Mouse (Mus musculus): ENCODE results near the gene Knl1. TPM values are rescaled to one million over a fixed set of nuclear protein-coding genes. Genes with fewer than 3 reads are reported as not detected.

Knl1 gene
- 2.6 and 3.0 TPM in 2 replicates for polyA plus RNA-seq (2012; rRNA removed)

DNA sequence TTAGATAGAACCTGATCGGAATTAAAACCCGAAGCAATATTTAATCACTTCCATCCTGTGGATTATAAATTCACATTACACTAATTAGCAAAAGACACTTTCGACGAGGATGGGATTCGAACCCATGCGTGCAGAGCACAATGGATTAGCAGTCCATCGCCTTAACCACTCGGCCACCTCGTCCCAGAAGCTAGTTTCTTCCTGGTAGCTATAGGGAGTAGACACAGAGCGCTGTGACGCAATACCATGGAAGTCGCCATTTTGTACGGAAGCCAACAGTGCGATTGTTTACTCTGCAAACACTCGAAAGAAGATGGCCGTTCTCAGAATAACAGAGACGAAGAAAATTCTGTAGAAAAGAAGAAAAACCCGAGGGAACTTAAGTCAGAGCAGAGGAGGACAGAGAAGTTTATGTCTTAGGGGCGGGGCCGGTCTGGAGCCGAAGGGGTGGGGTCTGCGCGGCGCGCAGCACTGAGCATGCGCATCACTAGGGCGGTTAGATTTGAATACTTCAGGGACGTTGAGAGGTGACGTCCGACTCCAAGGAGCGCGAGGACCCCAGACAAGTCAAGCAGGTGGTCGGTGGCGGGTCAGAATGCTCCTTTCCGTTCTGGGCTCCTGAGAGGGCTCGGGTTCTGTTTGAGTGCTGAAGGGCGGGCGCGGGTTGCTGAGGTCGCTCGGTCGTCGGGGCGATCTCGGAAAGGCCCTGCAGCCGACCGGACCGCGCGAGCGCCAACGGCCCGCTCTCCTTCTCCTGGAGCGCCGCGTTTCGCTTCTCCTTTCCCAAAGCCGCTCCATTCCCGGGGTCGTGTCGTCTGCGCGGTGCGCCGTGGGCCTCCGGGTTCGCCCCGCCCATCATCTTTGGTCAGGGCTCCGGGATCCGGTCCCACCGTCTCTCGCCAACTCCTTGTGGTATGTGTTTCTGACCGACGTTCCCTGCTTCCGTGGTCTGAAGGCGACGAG, at the start of gene Knl1:
TSS of gene Knl1 (plus strand) at position 471 of the 963 bp plus-strand sequence.

DNA sequence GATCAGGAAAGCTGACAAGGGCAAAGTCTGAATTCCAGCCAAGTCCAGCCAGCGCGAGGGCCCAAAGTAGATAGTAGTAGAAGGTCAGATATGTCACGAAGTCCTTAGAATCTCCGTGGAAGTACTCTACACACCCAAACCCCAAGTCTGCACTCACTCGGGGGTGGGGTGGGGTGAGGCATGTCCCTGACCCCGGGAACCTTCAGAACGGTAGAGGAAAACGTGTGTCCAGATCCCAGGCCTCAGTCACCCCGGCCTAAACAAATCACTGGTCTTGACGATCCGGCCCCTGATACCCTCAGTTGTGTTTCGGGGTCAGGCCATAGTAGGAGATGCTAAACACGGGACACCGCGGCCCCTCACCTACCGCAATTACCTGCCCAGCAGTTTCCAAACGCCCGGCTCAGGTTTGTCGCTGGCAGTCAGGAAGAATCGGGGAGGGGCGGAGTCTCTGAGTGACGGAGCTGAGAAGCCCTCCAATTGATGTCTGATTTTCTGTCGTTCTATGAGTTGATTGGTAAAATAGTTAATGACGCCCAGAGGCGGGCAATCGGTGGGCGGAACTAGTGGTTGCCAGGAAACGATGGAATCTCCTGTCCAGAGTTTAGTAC, 17.9 kb upstream of the Knl1 start, which contains the start of gene Ccdc32:
TSS of gene Ccdc32 (minus strand) at position 453 of the 611 bp plus-strand sequence.

DNA sequence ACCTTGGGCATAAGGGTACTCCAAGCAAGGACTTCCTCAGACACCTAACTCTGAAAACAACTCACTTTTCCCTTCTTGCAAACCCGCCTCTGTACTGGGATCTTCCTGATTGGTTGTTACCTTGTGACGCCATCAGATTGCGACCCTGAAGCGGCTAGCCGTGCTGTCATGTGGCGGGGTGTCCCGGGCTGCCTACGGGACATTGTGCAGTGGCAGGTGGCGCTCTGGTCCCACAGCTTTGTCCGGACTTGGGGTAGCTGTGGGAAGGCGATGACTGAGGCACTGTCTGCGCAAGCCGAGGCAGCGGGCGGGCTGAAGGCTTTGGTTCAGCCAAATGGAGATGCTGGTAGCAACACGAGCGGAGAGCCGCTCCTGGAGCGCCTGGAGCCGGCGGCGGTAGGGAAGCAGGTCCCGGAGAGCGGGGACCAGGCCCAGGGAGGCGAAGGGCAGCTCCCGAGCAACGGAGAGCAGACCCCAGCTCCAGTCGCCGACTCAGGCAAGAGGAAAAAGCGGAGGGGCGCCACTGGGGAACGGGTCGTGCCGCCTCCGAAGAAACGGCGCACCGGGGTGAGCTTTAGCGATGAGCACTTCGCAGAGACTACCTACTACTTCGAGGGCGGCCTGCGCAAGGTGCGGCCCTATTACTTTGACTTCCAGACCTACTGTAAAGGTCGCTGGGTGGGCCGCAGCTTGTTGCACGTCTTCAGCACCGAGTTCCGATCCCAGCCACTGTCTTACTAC, 12.1 kb upstream of the Knl1 start, which contains the start of gene Rpusd2:
TSS of gene Rpusd2 (plus strand) at position 135 of the 741 bp plus-strand sequence.

DNA sequence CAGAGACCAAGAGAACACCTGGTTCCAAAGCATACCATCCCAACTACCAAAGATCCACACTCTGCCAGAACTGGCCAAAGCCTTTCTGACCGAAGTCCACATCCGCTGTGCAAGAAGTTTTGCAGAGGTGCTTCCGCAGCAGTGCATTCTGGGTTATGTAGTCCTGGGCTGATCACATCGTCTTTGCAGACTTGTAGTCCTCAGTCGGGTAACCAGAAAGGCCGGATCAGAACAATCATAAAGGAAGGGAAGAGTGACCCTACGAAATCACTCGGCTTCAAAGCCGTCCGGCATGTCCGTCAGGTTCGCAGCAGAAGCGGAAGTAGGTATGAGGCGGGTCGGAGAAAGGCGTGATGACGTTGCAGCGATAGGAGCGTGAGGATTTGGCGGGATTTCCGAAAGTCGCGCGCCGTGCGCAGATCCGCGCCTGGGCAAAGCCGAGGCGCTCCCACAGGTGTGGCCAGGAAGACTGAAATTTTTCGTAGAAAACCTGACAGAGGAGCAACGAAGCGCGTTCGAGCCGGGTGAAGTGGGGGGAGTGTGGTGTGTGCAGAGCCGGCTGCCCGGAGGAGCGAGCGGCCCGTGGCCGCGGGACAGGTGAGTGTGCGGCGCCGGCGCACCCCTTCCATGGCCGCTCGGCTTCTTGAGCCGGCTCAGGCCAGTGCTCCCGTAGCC, 65.7 kb downstream of the Knl1 start, which contains the start of gene Rad51:
TSS of gene Rad51 (plus strand) at position 356 of the 675 bp plus-strand sequence.

Other genes with a start within 250 kb of the Knl1 start
- gene Knstrn, start 233.1 kb upstream of the Knl1 start, polyA plus RNA-seq (2012; rRNA removed): 24.7 and 25.4 TPM in 2 replicates
- 66.9 and 78.6 TPM in 2 replicates for gene Ivd, start 185.2 kb upstream of the Knl1 start, polyA plus RNA-seq (2012; rRNA removed)
- 4.2 and 5.0 TPM in 2 replicates for gene Bahd1, start 146.7 kb upstream of the Knl1 start, polyA plus RNA-seq (2012; rRNA removed)
- gene Chst14, start 120.6 kb upstream of the Knl1 start, polyA plus RNA-seq (2012; rRNA removed): 4.7 and 5.1 TPM in 2 replicates
- gene Ccdc32, start 17.7 kb upstream of the Knl1 start, polyA plus RNA-seq (2012; rRNA removed): 6.6 and 6.8 TPM in 2 replicates
- gene Rpusd2, start 12.3 kb upstream of the Knl1 start, polyA plus RNA-seq (2012; rRNA removed): 2.4 and 2.5 TPM in 2 replicates
- gene Rad51, start 65.7 kb downstream of the Knl1 start, polyA plus RNA-seq (2012; rRNA removed): 9.2 and 10.7 TPM in 2 replicates
- gene Rmdn3, start 109.9 kb downstream of the Knl1 start, polyA plus RNA-seq (2012; rRNA removed): 19.7 and 22.1 TPM in 2 replicates
- 92.5 and 95.7 TPM in 2 replicates for gene Gchfr, start 120.7 kb downstream of the Knl1 start, polyA plus RNA-seq (2012; rRNA removed)
- 0.01 TPM in 2 replicates for gene Gm14137, start 127.4 kb downstream of the Knl1 start, polyA plus RNA-seq (2012; rRNA removed)
- gene Zfyve19, start 161.5 kb downstream of the Knl1 start, polyA plus RNA-seq (2012; rRNA removed): 16.9 and 24.4 TPM in 2 replicates
- gene Dnajc17, start 161.7 kb downstream of the Knl1 start, polyA plus RNA-seq (2012; rRNA removed): 7.8 and 9.4 TPM in 2 replicates
- 0.07 TPM in 1 of 2 replicates, not detected in the other for gene Ppp1r14d, start 182.8 kb downstream of the Knl1 start, polyA plus RNA-seq (2012; rRNA removed)
- 0.55 and 0.64 TPM in 2 replicates for gene Spint1, start 190.2 kb downstream of the Knl1 start, polyA plus RNA-seq (2012; rRNA removed)
- gene Rhov, start 224.2 kb downstream of the Knl1 start, polyA plus RNA-seq (2012; rRNA removed): 0.08 and 0.11 TPM in 2 replicates
- 4.1 and 4.5 TPM in 2 replicates for gene Vps18, start 241.6 kb downstream of the Knl1 start, polyA plus RNA-seq (2012; rRNA removed)